Mouse (Mus musculus) brain, embryonic 14.5 days (tissue): Measurements from ENCODE around the gene Adamts16.

Experiments used
- CTCF ChIP-seq: fragments of 200-500 bp; IDR thresholded peaks from 2 replicates; pipeline ENCODE4 v1.5.1; 2012; ENCODE audit warnings: inconsistent platforms, mild to moderate bottlenecking, moderate library complexity, borderline replicate concordance; ENCODE audit not compliant: insufficient read depth, insufficient read length; ENCODE audit errors: extremely low read depth
- POLR2A ChIP-seq: fragments of 200-500 bp; IDR thresholded peaks from 2 replicates; pipeline ENCODE4 v1.6.1; 2012; ENCODE audit warnings: mild to moderate bottlenecking, inconsistent platforms, borderline replicate concordance; ENCODE audit not compliant: poor library complexity, insufficient read depth, insufficient read length, severe bottlenecking; ENCODE audit errors: extremely low read depth

DNA sequence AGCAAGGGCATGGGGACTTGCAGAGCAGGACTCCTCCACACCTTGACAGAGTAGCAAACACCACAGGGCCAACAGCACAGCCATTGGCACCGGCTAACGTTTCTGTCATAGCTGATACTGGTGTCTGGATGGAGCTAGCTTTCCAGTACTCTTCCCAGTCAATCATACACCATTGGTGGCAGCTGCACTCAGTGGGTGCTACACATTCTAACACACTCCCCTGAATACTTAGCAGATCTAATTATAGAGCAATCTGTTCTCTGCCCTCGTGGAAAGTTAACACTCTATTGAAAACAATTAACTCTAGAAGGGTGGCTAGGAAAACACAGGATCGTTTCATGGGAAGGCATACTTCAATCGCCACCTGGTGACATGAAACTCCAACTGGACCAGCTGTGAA, 43.2 kb downstream of the Adamts16 start:
- TF ChIP-seq POLR2A (no peak), CTCF (no peak)
